Mouse (Mus musculus) frontal cortex, postnatal 36 days (tissue): ENCODE data around the gene Vmn1r221.
"Not testable (repeated sequence)": the region's sequence is repeated elsewhere in the genome, so short reads cannot be mapped to it uniquely, and the experiment has no call there.

Experiments used
- DNase-seq, 2 experiments: peaks; one replicate each; pipeline ENCODE4 v3.0.0; 2022; ENCODE audit warnings: low spot score in 2 of 2

The Vmn1r221 gene

GRCm38 (mm10) chr13:23213827-23214226 is at the start of gene Vmn1r221:
TSS of gene Vmn1r221 (plus strand) at chr13:23214127.
- not testable (repeated sequence) for DNase-seq

- DNase-seq, result not testable (repeated sequence)
These were observed 47.5 kb upstream of the Vmn1r221 start for GRCm38 (mm10) chr13:23166471-23166870.

GRCm38 (mm10) chr13:23187875-23188274 is 26.1 kb upstream of the Vmn1r221 start, which contains the start of gene Vmn1r220:
TSS of gene Vmn1r220 (minus strand) at chr13:23187975.
- no peak for DNase-seq

DNA sequence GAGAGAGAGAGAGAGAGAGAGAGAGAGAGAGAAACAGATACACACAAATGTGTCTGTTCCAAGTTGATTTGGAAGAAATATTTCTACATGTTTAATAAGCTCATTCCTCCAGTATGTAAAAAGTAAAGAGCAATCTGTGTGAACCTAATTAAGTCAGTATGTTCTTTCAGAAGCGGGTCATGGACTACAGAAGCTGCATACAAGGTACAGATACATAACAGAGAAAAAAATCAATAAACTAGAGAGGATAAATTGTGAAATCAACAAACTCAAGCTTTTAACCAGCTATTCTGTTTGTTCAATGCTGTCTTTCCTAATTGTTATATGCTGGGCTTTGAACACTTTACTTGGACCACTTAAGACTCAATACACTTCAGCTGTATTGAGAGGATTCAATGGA is 10.0 kb upstream of the Vmn1r221 start:
- not testable (repeated sequence) for DNase-seq

DNA sequence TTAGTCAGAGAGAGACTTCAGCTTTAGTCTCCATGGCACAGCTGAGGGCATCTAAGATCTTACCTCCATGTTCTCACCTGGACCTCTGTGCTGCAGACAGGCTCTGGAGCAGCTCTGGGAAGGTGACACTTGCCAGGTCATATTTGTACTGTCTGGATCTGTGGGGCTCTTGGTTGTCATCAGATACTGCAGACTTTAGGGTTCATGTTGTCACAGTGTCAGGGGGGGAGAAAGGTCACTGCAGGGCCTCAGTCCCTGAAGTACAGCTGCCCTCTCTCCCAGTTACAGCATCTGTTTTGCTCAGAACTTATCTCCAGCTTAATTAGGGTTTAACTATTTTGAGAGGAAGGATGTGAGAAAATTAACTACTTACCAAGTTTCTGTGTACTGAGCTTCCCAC is 21.9 kb downstream of the Vmn1r221 start, which contains the start of gene Vmn1r222:
Vmn1r222 (minus strand) TSS at position 101 of the 400 bp plus-strand sequence.
- DNase-seq, result not testable (repeated sequence)

DNA sequence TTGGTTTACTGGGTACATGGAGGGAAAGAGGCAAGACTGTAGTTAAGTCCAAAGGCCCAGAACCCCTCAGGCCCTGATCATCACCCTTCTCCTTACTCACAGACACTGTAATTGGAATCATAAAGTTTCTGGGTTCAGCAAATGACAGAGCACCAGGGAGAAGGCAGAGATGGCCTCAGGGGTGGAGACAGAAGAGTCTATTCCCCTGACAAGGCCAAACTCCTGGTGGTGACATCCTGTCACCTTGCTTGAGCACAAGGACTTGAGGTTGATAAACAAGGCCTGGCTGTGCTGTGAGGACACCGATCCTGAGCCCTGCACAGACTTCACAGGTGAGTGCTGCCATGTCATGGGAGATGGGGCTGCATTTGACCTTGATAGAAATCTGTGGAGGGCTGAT is 32.9 kb downstream of the Vmn1r221 start, which contains the start of gene Vmn1r223:
Vmn1r223 (plus strand) TSS at position 301 of the 400 bp plus-strand sequence.
- DNase-seq, result not testable (repeated sequence)

- DNase-seq, result peak; percentile 10 to 15
These were observed 44.7 kb downstream of the Vmn1r221 start for GRCm38 (mm10) chr13:23258546-23259048.

DNA sequence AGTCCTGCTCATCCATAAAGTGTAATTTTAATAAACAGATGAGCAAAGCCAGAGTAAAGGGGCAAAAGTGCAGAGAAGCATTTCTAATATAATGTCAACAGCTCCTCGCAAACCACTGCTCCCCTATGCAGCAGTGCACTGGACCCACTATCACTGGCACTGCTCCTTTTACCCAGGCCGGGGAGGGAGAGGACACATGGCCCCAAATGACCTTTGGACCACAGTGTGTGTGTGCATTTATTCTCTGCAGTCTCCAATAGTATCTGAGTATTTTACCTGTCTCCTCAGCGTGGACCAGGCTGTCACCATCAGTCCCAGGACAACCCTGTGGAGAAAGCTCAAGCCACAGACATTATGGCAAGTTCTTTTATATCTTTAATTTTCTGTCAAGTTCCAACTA is 54.7 kb downstream of the Vmn1r221 start:
- DNase-seq, result not testable (repeated sequence)

DNA sequence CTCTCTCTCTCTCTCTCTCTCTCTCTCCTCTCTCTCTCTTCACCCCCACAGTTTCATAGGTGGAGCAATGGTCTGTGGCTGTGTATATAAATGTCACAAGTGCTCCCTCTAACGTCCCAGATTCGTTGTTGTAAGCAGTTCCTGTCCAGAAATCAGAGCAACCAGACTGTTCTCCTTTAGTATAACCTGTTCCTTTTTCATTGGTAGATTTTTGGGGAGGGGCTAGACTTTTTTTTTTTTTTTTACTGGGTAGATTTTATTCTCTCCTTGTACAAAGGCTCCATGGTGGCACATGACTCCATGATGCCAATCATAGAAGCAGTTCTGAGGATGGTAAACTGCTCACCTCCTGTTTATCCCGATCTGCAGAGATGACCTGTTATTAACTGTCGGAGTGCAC is 55.2 kb downstream of the Vmn1r221 start:
- peak in 1 of 2 experiments; percentile 32 for DNase-seq

- DNase-seq, result peak in 1 of 2 experiments; percentile 16
These were observed 55.8 kb downstream of the Vmn1r221 start for GRCm38 (mm10) chr13:23269681-23270080.

DNA sequence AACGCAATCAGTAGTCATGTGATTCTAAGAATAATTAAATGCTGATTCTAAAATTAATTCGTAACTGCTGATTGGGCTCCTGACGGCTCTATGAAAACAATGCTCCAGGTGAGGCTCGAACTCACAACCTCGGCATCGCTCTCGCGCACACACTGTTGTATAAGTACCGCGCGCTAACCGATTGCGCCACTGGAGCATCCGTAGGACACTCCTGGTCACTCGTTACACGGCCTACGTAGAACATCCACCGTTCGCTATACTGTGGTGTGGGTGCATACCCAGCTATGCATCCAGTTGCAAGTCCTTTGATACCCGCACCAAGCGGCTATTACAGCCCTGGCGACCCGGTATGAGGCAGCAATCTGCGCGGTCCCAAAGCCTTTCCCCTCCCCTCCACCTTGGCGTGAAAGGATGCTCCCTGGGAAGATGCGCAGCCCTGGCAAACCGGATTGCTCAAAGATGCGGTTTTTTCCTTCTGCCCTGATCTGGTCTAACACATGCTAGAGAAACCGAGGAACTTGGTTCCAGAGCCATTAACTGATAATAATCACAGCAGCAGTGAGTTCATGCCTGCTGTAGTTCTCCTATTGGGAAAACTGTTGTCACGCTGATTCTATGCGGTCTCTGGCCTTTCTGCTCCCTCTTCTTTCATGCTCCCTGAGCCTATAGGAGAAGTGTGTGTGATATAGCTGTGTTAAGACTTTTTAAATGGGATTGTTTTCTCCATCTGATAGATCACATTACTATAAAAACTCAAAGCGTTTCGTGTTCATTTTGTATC is 56.6 kb downstream of the Vmn1r221 start:
- DNase-seq, result peak; percentile 78 to 83
